Comparison of ENCODE assay signal across 9 mouse cellular contexts in the genomic region with DNA sequence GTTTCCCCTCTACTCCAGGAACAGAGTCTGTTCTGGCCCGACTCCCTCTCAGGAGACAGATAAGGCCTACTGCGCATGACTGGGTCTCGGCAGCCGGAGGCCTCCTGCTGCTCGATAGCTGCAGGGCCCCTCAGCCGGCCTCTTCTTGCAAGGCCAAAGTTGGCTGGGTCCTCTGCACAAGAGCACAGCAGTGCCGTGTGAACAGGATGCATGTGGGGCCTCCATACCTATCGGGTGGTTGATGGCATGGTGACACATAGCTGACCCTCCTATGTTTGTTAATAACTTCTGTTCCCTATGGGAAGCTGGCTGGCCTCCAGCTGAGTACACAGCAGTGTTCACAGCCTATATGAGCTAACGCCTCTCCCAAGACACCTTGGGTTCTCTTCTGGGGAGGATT. TPM values are rescaled to one million over a fixed set of nuclear protein-coding genes. Genes with fewer than 3 reads are reported as not detected.
A peak's percentile ranks its signal among the peaks of the same experiment; 100 is the strongest.
DNase-seq lines count a peak whose midpoint lies in the region; ATAC-seq and TF ChIP-seq lines count a peak whose summit lies in the region.
"Had no signal": no experiment of that assay in that cellular context is flagged by ENCODE, and none has a peak within 500 bp of the region (broad histone marks: within the 10 kb centered on the region; RNA-seq: fewer than 3 reads in every experiment).

No protein-coding gene starts in this region.

- no peak overlapping the region for H3K9ac ChIP-seq in midbrain, embryonic 12.5 days (replicated peaks)
- H3K9ac ChIP-seq in midbrain, postnatal 0 days (replicated peaks; ENCODE audit: low read length, poor library complexity, severe bottlenecking) = no peak overlapping the region
- peak overlapping the region; percentile 0; the same call in 1 of the 2 replicates for H3K9ac ChIP-seq in stomach, postnatal 0 days (ENCODE audit: low read length)

- intact Hi-C loops in left cerebral cortex, adult 2 months (cut with DNase I) = no loop called here

- H3K4me2 ChIP-seq in midbrain, embryonic 12.5 days (replicated peaks) = no peak overlapping the region
- H3K4me2 ChIP-seq in midbrain, postnatal 0 days (ENCODE audit: low read depth, low read length, poor library complexity, severe bottlenecking) = no peak overlapping the region
- peak overlapping the region; percentile 14; the same call in 1 of the 2 replicates for H3K4me2 ChIP-seq in stomach, postnatal 0 days (replicated peaks; ENCODE audit: low read depth)

- ATAC-seq in midbrain, embryonic 12.5 days (ENCODE audit: low FRiP score, low read depth) = no peak
- ATAC-seq in midbrain, postnatal 0 days (ENCODE audit: low FRiP score) = no peak
- ATAC-seq in stomach, postnatal 0 days (ENCODE audit: low FRiP score, low TSS enrichment) = peak; percentile 98
- no peak for ATAC-seq in erythroblast, adult 5-6 weeks (replicated peaks; ENCODE audit: low FRiP score, poor library complexity, severe bottlenecking)

- no peaks in the 10 kb centered on the region for H3K9me3 ChIP-seq in midbrain, embryonic 12.5 days
- H3K9me3 ChIP-seq in midbrain, postnatal 0 days (ENCODE audit: low read length) = no peaks in the 10 kb centered on the region
- H3K9me3 ChIP-seq in limb, embryonic 10.5 days (replicated peaks) = no peaks in the 10 kb centered on the region
- H3K9me3 ChIP-seq in stomach, postnatal 0 days (ENCODE audit: control insufficient read depth, low read length) = no peaks in the 10 kb centered on the region

- H3K4me3 ChIP-seq in midbrain, embryonic 12.5 days = no peak overlapping the region
- no peak overlapping the region for H3K4me3 ChIP-seq in midbrain, postnatal 0 days (ENCODE audit: low read depth, low read length)
- no peak overlapping the region for H3K4me3 ChIP-seq in limb, embryonic 10.5 days
- no peak overlapping the region for H3K4me3 ChIP-seq in stomach, postnatal 0 days (ENCODE audit: low read depth, low read length)
- no peak overlapping the region for H3K4me3 ChIP-seq in left cerebral cortex, adult 2 months
- H3K4me3 ChIP-seq: layer of hippocampus, adult 2 months had no signal

- WGBS in midbrain, embryonic 12.5 days = 39% methylated on average over 9 of the region's 9 CpGs
- WGBS in midbrain, postnatal 0 days = 36% methylated on average over 9 of the region's 9 CpGs
- 46% methylated on average over 9 of the region's 9 CpGs for WGBS in limb, embryonic 10.5 days
- WGBS in stomach, postnatal 0 days = 4% methylated on average over 9 of the region's 9 CpGs

- no peaks in the 10 kb centered on the region for H3K36me3 ChIP-seq in midbrain, embryonic 12.5 days
- H3K36me3 ChIP-seq in midbrain, postnatal 0 days (ENCODE audit: insufficient read depth, low read length) = no peaks in the 10 kb centered on the region
- H3K36me3 ChIP-seq in limb, embryonic 10.5 days = no peaks in the 10 kb centered on the region
- H3K36me3 ChIP-seq in stomach, postnatal 0 days (ENCODE audit: control insufficient read depth, insufficient read depth, low read length) = no peaks in the 10 kb centered on the region

- no peak for TF ChIP-seq EP300 in stomach, postnatal 0 days (optimal IDR thresholded peaks at IDR 0.05)

- TF ChIP-seq CTCF in midbrain, postnatal 0 days (IDR thresholded peaks at IDR 0.05) = no peak
- TF ChIP-seq CTCF in stomach, postnatal 0 days (IDR thresholded peaks at IDR 0.05; ENCODE audit: low read depth) = 0 out of 2 replicates have a peak, but pooled peaks have one; percentile 18
- no peak for TF ChIP-seq CTCF in left cerebral cortex, adult 2 months (IDR thresholded peaks at IDR 0.05)

- H3K4me1 ChIP-seq in midbrain, embryonic 12.5 days = peaks cover 24% of the 10 kb centered on the region
- H3K4me1 ChIP-seq in midbrain, postnatal 0 days (ENCODE audit: insufficient read depth, low read length) = peaks cover 5% of the 10 kb centered on the region; the same call in 1 of the 2 replicates
- H3K4me1 ChIP-seq in limb, embryonic 10.5 days = peaks cover 90% of the 10 kb centered on the region
- peaks cover 7% of the 10 kb centered on the region; the same call in 1 of the 2 replicates for H3K4me1 ChIP-seq in stomach, postnatal 0 days (replicated peaks; ENCODE audit: control insufficient read depth, insufficient read depth)

- peak; percentile 76 for DNase-seq in adrenal gland, postnatal 10 days
- DNase-seq in adrenal gland, postnatal 4 days (ENCODE audit: low spot score in 2 of 2) = no peak
- DNase-seq in midbrain, postnatal 0 days (ENCODE audit: low spot score) = no peak
- DNase-seq in limb, embryonic 10.5 days (ENCODE audit: low spot score) = peak; percentile 58
- peak; percentile 91 for DNase-seq in stomach, postnatal 0 days (ENCODE audit: low spot score)
- DNase-seq in left cerebral cortex, adult 2 months (ENCODE audit: extremely low spot score in 1 of 2, low spot score in 2 of 2) = no peak

- H3K27me3 ChIP-seq in midbrain, embryonic 12.5 days = peaks cover 25% of the 10 kb centered on the region
- no peaks in the 10 kb centered on the region for H3K27me3 ChIP-seq in midbrain, postnatal 0 days (ENCODE audit: insufficient read depth, low read length)
- peaks cover 18% of the 10 kb centered on the region for H3K27me3 ChIP-seq in limb, embryonic 10.5 days (ENCODE audit: low read depth, poor library complexity, severe bottlenecking)
- no peaks in the 10 kb centered on the region for H3K27me3 ChIP-seq in stomach, postnatal 0 days (ENCODE audit: control insufficient read depth, insufficient read depth, low read length)

- 0 out of 2 replicates have a peak overlapping the region, but pooled peaks have one; percentile 8 for H3K27ac ChIP-seq in midbrain, embryonic 12.5 days (replicated peaks)
- no peak overlapping the region for H3K27ac ChIP-seq in midbrain, postnatal 0 days (ENCODE audit: low read depth, low read length)
- H3K27ac ChIP-seq in limb, embryonic 10.5 days = peak overlapping the region; percentile 73
- peak overlapping the region; percentile 81 for H3K27ac ChIP-seq in stomach, postnatal 0 days (replicated peaks)
- no peak overlapping the region for H3K27ac ChIP-seq in left cerebral cortex, adult 2 months
- H3K27ac ChIP-seq: layer of hippocampus, adult 2 months had no signal

RNA-seq across cellular contexts. Expression of a gene that starts 50.4 kb away (rescaled TPM):
- 100 to 1,000 TPM; 470 to 498 TPM for total RNA-seq in adrenal gland, postnatal 10 days (2021)
- total RNA-seq in adrenal gland, postnatal 4 days (2021) = 1,000 to 10,000 TPM in 1 of 2 experiments, 100 to 1,000 TPM in 1; 974 to 1,168 TPM
- 87.5 and 95.9 TPM in 2 replicates for polyA plus RNA-seq in midbrain, embryonic 12.5 days (2016; fragmentation: Nextera tagmentation; extraction: Ambion mirVana)
- total RNA-seq in midbrain, postnatal 0 days (2014; rRNA removed) = 22.1 and 38.8 TPM in 2 replicates
- 41.4 and 47.5 TPM in 2 replicates for polyA plus RNA-seq in midbrain, postnatal 0 days (2015; fragmentation: Nextera tagmentation; extraction: Ambion mirVana)
- polyA plus RNA-seq in limb, embryonic 10.5 days (2016; fragmentation: Nextera tagmentation; extraction: Ambion mirVana) = 106 and 159 TPM in 2 replicates
- polyA plus RNA-seq in stomach, postnatal 0 days (2015; fragmentation: Nextera tagmentation; extraction: Ambion mirVana) = 183 and 187 TPM in 2 replicates
- total RNA-seq in erythroblast, adult 5-6 weeks (2015; ENCODE audit: low replicate concordance) = 2.5 TPM in 1 of 2 replicates, not detected in the other
- total RNA-seq in erythroblast, adult 5-6 weeks (2017; ENCODE audit: low replicate concordance) = not detected in 2 replicates
- 1 to 10 TPM; 4.7 to 8.5 TPM for total RNA-seq in left cerebral cortex, adult 2 months (2021)

Comparison
In these comparisons a context has a peak if more than half of its experiments do, and no peak if none do; other contexts are left out.
1. DNase-seq: peak in adrenal gland, postnatal 10 days (single experiment), limb, embryonic 10.5 days (single experiment) and stomach, postnatal 0 days (single experiment); none in adrenal gland, postnatal 4 days (0 of 2), midbrain, postnatal 0 days (single experiment) and left cerebral cortex, adult 2 months (0 of 2).
2. H3K27ac ChIP-seq: peak in midbrain, embryonic 12.5 days (single experiment), limb, embryonic 10.5 days (single experiment) and stomach, postnatal 0 days (single experiment); none in midbrain, postnatal 0 days (single experiment) and left cerebral cortex, adult 2 months (single experiment).
3. RNA of a gene that starts 50.4 kb away (total RNA-seq): 974 to 1,168 TPM in adrenal gland, postnatal 4 days and 470 to 498 TPM in adrenal gland, postnatal 10 days; 22.1 to 38.8 TPM in midbrain, postnatal 0 days, 4.7 to 8.5 TPM in left cerebral cortex, adult 2 months and 2.5 TPM in erythroblast, adult 5-6 weeks; every median in the first group is over 10 times any median in the second.